Mouse (Mus musculus): ENCODE data around the gene A4gnt. TPM values are rescaled to one million over a fixed set of nuclear protein-coding genes. Genes with fewer than 3 reads are reported as not detected.

Gene A4gnt
- polyA plus RNA-seq (2014; fragmentation: Illumina TruSeq; extraction: RNeasy Lipid Tissue Mini Kit (QIAGEN cat#74804); ENCODE audit: low read depth, low replicate concordance), result not detected

GRCm38 (mm10) chr9:99612202-99612601, at the start of gene A4gnt:
TSS of gene A4gnt (plus strand) at chr9:99612502.

DNA sequence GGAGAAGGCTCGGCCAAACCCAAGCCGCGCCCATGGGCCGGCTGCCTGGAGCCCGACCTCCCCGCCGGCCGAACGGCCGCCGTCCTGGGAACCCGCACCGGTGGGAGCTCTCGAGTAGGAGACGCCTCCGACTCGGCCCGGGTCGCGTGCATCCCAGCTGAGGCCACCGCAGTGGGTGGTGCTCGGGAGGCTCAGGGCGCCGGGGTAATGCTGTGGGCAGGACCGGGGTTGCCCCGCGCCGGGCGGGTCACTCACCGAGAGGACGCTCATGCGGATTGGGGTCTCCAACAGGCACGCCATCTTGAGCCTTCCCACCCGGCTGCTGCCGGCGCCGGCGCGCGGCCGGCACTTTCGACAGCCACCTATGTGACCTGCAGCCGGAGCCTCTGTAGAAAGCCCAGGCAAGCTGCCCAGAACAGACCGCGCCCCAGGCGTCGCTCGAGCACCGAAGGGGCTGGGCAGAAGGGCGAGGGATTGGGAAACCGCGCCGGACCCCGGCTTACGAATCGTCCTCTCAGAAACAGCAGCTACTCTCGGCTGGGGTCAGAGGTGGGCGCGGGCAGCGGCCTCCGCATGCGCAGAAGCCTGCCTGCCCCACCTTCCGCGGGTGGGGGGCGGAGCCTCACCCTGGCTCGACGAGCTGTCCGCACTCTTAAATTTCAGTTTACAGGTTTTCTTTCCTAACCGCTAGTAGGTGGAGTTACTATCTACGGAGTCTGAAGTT, 43.8 kb upstream of the A4gnt start, which contains the start of gene Armc8:
Armc8 (minus strand) TSS at position 553 of the 724 bp plus-strand sequence.

GRCm38 (mm10) chr9:99575677-99576480, 36.4 kb upstream of the A4gnt start, which contains the start of gene Dbr1:
TSS of gene Dbr1 (plus strand) at chr9:99575799.

GRCm38 (mm10) chr9:99629281-99630011, 17.1 kb downstream of the A4gnt start, which contains the start of gene Dzip1l:
TSS of gene Dzip1l (plus strand) at chr9:99629496.

Other genes with a start within 250 kb of the A4gnt start
- gene Mras, start 175.1 kb upstream of the A4gnt start, polyA plus RNA-seq (2014; fragmentation: Illumina TruSeq; extraction: RNeasy Lipid Tissue Mini Kit (QIAGEN cat#74804); ENCODE audit: low read depth, low replicate concordance), result 25.8 TPM
- gene Nme9, start 161.0 kb upstream of the A4gnt start, polyA plus RNA-seq (2014; fragmentation: Illumina TruSeq; extraction: RNeasy Lipid Tissue Mini Kit (QIAGEN cat#74804); ENCODE audit: low read depth, low replicate concordance), result not detected
- 60.4 TPM for gene Armc8, start 43.6 kb upstream of the A4gnt start, polyA plus RNA-seq (2014; fragmentation: Illumina TruSeq; extraction: RNeasy Lipid Tissue Mini Kit (QIAGEN cat#74804); ENCODE audit: low read depth, low replicate concordance)
- 29.5 TPM for gene Dbr1, start 36.7 kb upstream of the A4gnt start, polyA plus RNA-seq (2014; fragmentation: Illumina TruSeq; extraction: RNeasy Lipid Tissue Mini Kit (QIAGEN cat#74804); ENCODE audit: low read depth, low replicate concordance)
- gene Dzip1l, start 17.0 kb downstream of the A4gnt start, polyA plus RNA-seq (2014; fragmentation: Illumina TruSeq; extraction: RNeasy Lipid Tissue Mini Kit (QIAGEN cat#74804); ENCODE audit: low read depth, low replicate concordance), result 1.3 TPM
- not detected for gene Cldn18, start 104.8 kb downstream of the A4gnt start, polyA plus RNA-seq (2014; fragmentation: Illumina TruSeq; extraction: RNeasy Lipid Tissue Mini Kit (QIAGEN cat#74804); ENCODE audit: low read depth, low replicate concordance)